Mouse (Mus musculus): Measurements from ENCODE around the gene Kcnip2. TPM values are rescaled to one million over a fixed set of nuclear protein-coding genes. Genes with fewer than 3 reads are reported as not detected.

The Kcnip2 gene
- polyA plus RNA-seq, 1 experiment from 2014 or later, result 1.4 TPM

DNA sequence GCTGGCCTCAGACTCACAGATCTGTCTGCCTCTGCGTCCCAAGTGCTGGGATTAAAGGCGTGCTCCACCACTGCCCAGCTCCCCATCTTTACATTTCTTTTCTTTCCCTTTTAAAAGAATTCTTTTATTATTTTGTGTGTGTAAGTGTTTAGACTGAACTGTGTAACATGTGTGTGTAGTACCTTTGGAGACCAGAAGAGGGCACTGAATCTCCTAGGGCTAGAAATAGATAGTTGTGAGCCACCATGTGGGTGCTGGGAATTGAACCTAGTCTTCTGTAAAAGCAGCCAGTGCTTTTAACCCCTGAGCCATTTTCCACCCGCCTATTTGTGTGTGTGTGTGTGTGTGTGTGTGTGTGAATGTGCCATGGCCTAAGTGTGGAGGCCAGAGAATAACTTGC is 11.9 kb upstream of the Kcnip2 start:
- Histone ChIP-seq H3K9ac (no peak overlapping the region), H3K36me3 (0 out of 2 replicates have a peak, but pooled peaks cover 6% of the 10 kb centered on the region), H3K4me2 (replicated peaks) (no peak overlapping the region), H3K27me3 (no peaks in the 10 kb centered on the region), H3K27ac (no peak overlapping the region), H3K4me1 (peaks cover 4% of the 10 kb centered on the region; the same call in 1 of the 2 replicates), H3K4me3 (no peak overlapping the region), H3K9me3 (no peaks in the 10 kb centered on the region)
- 96% methylated on average over 3 of the region's 3 CpGs for WGBS
- ATAC-seq (ENCODE audit: insufficient number of reproducible peaks, insufficient read depth, low FRiP score, low TSS enrichment), result no peak

DNA sequence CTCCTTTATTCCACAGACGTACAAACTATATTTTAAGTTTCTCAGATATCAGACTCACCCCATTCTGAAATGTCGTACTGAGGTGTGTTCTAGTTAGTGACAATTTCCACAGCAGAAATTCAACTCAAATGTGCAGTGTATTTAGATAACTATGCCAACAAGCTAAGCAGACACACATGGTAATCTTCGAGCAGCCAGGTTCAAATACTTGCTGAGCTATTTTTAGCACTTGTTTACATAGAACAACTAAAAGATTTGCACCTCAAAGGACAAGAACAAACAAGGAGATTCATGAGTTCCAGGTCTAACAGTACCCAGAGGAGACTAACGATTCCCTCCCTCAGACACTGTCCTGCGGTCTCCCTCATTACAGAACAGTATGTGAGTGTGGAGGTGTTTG is 11.3 kb upstream of the Kcnip2 start:
- peaks cover 4% of the 10 kb centered on the region; the same call in 1 of the 2 replicates for H3K4me1 ChIP-seq
- 0 out of 2 replicates have a peak, but pooled peaks cover 6% of the 10 kb centered on the region for H3K36me3 ChIP-seq
- ATAC-seq (ENCODE audit: insufficient number of reproducible peaks, insufficient read depth, low FRiP score, low TSS enrichment), result no peak
- no peaks in the 10 kb centered on the region for H3K27me3 ChIP-seq
- WGBS, result 82% methylated on average over 5 of the region's 5 CpGs
- no peak overlapping the region for H3K4me2 ChIP-seq (replicated peaks)
- H3K4me3 ChIP-seq, result no peak overlapping the region
- no peak overlapping the region for H3K27ac ChIP-seq
- H3K9ac ChIP-seq, result no peak overlapping the region
- H3K9me3 ChIP-seq, result no peaks in the 10 kb centered on the region

GRCm38 (mm10) chr19:45826146-45826545 is 10.3 kb upstream of the Kcnip2 start:
- Histone ChIP-seq H3K9me3 (no peaks in the 10 kb centered on the region), H3K4me1 (no peaks in the 10 kb centered on the region), H3K27me3 (no peaks in the 10 kb centered on the region), H3K36me3 (0 out of 2 replicates have a peak, but pooled peaks cover 6% of the 10 kb centered on the region), H3K9ac (no peak overlapping the region), H3K4me3 (no peak overlapping the region), H3K27ac (no peak overlapping the region), H3K4me2 (replicated peaks) (no peak overlapping the region)
- 79% methylated on average over 3 of the region's 3 CpGs for WGBS
- no peak for ATAC-seq (ENCODE audit: insufficient number of reproducible peaks, insufficient read depth, low FRiP score, low TSS enrichment)

DNA sequence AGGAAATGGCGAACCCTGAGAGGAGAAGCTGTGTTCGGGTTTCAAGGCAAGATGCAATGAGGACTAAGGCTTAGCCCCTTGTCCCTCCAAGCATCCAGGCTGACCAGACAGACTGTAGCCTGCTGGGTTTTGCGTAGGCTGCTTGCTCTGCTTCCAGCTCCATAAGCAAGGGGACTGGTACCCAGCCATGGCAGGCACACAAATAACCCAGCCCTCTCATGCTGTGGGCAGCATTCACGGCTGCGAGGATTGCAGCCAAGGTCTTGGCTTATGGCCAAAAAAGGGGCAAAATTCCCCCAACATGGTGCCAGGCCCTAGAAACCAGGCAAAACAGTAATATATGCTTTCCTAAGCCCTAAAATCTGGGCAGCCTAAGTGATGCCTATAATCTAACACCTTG is 6.0 kb upstream of the Kcnip2 start:
- no peaks in the 10 kb centered on the region for H3K9me3 ChIP-seq
- H3K9ac ChIP-seq, result no peak overlapping the region
- WGBS, result 71% methylated on average over 5 of the region's 5 CpGs
- H3K4me2 ChIP-seq (replicated peaks), result no peak overlapping the region
- H3K27me3 ChIP-seq, result peaks cover 7% of the 10 kb centered on the region
- no peak overlapping the region for H3K27ac ChIP-seq
- no peak overlapping the region for H3K4me3 ChIP-seq
- peaks cover 4% of the 10 kb centered on the region for H3K36me3 ChIP-seq
- peaks cover 6% of the 10 kb centered on the region for H3K4me1 ChIP-seq
- ATAC-seq (ENCODE audit: insufficient number of reproducible peaks, insufficient read depth, low FRiP score, low TSS enrichment), result no peak

DNA sequence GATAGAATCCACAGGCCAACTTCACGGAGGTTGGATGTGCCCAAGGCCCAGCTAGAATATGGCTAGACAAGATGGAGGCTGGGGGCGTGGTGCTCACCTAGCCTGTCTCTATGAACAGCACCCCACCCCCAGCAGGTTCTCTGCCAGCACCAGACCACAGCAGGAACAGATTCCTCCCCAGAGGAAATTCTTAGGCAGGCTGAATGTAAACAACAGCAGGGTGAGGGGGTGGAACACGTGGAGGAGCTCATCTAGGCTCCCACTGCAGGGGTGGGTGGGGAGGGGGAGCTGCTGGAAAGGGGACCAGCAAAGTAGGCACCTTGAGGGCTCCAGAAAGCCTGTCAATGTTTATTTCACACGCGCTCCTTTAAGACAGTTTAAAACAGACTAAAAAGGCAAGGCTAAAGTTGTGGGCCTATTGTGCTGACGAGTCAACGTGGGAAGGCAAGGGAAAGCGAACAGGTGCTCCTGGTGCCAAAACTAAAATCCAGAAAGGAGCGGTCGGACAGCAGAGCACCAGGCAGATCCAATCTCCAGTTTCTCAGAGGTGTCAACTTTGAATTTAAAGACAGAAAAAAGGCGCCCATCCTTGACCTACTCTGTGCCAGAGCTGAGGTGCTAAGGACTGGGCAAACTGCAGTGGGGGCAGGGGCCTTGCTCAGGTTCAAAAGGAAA is 2.1 kb upstream of the Kcnip2 start:
- 68% methylated on average over 11 of the region's 11 CpGs for WGBS
- H3K9ac ChIP-seq, result no peak overlapping the region
- H3K4me2 ChIP-seq (replicated peaks), result no peak overlapping the region
- no peak overlapping the region for H3K4me3 ChIP-seq
- no peak overlapping the region for H3K27ac ChIP-seq
- H3K36me3 ChIP-seq, result peaks cover 4% of the 10 kb centered on the region
- ATAC-seq (ENCODE audit: insufficient number of reproducible peaks, insufficient read depth, low FRiP score, low TSS enrichment), result no peak
- no peaks in the 10 kb centered on the region for H3K9me3 ChIP-seq
- peaks cover 31% of the 10 kb centered on the region for H3K27me3 ChIP-seq
- peaks cover 30% of the 10 kb centered on the region for H3K4me1 ChIP-seq

- Histone ChIP-seq H3K27ac (no peak overlapping the region; the same call in 1 of the 2 replicates), H3K4me3 (no peak overlapping the region), H3K4me1 (peaks cover 38% of the 10 kb centered on the region), H3K27me3 (peaks cover 38% of the 10 kb centered on the region), H3K9me3 (no peaks in the 10 kb centered on the region), H3K9ac (peak overlapping the region; percentile 45; the same call in 1 of the 2 replicates), H3K4me2 (replicated peaks) (peak overlapping the region; percentile 88), H3K36me3 (peaks cover 4% of the 10 kb centered on the region)
- 17% methylated on average over 8 of the region's 8 CpGs for WGBS
- ATAC-seq (ENCODE audit: insufficient number of reproducible peaks, insufficient read depth, low FRiP score, low TSS enrichment), result no peak
These were observed 866 bp upstream of the Kcnip2 start for GRCm38 (mm10) chr19:45816727-45817126.

DNA sequence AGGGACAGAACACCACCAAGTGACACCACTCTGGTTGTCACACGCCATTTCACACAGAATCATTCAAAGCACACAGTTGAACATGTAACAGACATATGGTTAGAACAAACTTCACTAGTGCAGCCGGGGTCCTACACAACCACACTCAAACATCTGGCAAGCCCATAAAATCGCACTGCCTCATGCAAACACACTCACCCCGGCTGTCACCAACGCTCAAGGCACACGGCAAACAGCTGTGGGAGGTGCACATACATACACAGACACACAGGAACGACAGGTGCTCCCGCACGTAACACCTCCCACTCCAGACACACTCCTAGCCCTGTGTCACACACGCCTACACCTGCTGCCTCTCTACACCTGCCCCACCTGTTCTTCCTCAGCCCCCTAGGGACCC is 691 bp downstream of the Kcnip2 start:
- ATAC-seq (ENCODE audit: insufficient number of reproducible peaks, insufficient read depth, low FRiP score, low TSS enrichment), result no peak
- Histone ChIP-seq H3K4me1 (peaks cover 38% of the 10 kb centered on the region), H3K27me3 (peaks cover 42% of the 10 kb centered on the region), H3K36me3 (peaks cover 4% of the 10 kb centered on the region), H3K4me3 (peak overlapping the region; percentile 37), H3K9ac (no peak overlapping the region), H3K27ac (no peak overlapping the region), H3K9me3 (no peaks in the 10 kb centered on the region), H3K4me2 (replicated peaks) (peak overlapping the region; percentile 88)
- WGBS, result 61% methylated on average over 10 of the region's 10 CpGs

DNA sequence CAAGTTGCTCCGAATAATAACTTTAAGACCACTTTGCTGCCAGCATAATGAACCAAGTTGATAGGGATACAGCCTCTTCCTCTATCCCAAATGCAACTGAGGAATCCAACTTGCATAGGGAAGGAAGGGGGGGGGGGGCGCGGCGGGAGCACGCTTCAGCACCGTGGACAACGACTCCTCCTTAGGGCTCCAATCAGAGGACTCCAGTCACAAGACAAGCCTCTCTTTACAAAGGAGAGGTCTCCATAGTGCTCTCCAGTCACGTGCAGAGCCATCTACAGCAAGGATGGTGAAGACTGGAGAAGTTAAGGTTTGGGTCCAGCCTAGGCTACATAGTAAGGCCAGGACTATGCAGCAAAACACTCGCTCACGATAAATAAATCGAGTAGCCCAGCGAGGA is 2.1 kb downstream of the Kcnip2 start:
- no peak overlapping the region for H3K27ac ChIP-seq
- H3K4me2 ChIP-seq (replicated peaks), result no peak overlapping the region
- H3K36me3 ChIP-seq, result no peaks in the 10 kb centered on the region
- WGBS, result 10% methylated on average over 12 of the region's 12 CpGs
- H3K4me3 ChIP-seq, result no peak overlapping the region
- H3K27me3 ChIP-seq, result peaks cover 42% of the 10 kb centered on the region
- no peak for ATAC-seq (ENCODE audit: insufficient number of reproducible peaks, insufficient read depth, low FRiP score, low TSS enrichment)
- H3K9ac ChIP-seq, result no peak overlapping the region
- H3K9me3 ChIP-seq, result no peaks in the 10 kb centered on the region
- peaks cover 38% of the 10 kb centered on the region for H3K4me1 ChIP-seq

- no peak for ATAC-seq (ENCODE audit: insufficient number of reproducible peaks, insufficient read depth, low FRiP score, low TSS enrichment)
- H3K4me1 ChIP-seq, result peaks cover 38% of the 10 kb centered on the region
- no peak overlapping the region for H3K9ac ChIP-seq
- H3K27me3 ChIP-seq, result peaks cover 42% of the 10 kb centered on the region
- no peak overlapping the region for H3K4me2 ChIP-seq (replicated peaks)
- 10% methylated on average over 11 of the region's 11 CpGs for WGBS
- H3K27ac ChIP-seq, result no peak overlapping the region
- H3K36me3 ChIP-seq, result no peaks in the 10 kb centered on the region
- no peak overlapping the region for H3K4me3 ChIP-seq
- no peaks in the 10 kb centered on the region for H3K9me3 ChIP-seq
These were observed 2.6 kb downstream of the Kcnip2 start for GRCm38 (mm10) chr19:45813263-45813662.

- H3K36me3 ChIP-seq, result no peaks in the 10 kb centered on the region
- peaks cover 35% of the 10 kb centered on the region for H3K4me1 ChIP-seq
- no peak overlapping the region for H3K9ac ChIP-seq
- peak overlapping the region; percentile 44 for H3K4me2 ChIP-seq (replicated peaks)
- H3K9me3 ChIP-seq, result no peaks in the 10 kb centered on the region
- H3K27me3 ChIP-seq, result peaks cover 42% of the 10 kb centered on the region
- 19% methylated on average over 8 of the region's 8 CpGs for WGBS
- no peak overlapping the region for H3K27ac ChIP-seq
- no peak for ATAC-seq (ENCODE audit: insufficient number of reproducible peaks, insufficient read depth, low FRiP score, low TSS enrichment)
- no peak overlapping the region for H3K4me3 ChIP-seq
These were observed 3.1 kb downstream of the Kcnip2 start for GRCm38 (mm10) chr19:45812673-45813252.

GRCm38 (mm10) chr19:45812115-45812514 is 3.7 kb downstream of the Kcnip2 start:
- no peak overlapping the region for H3K4me3 ChIP-seq

GRCm38 (mm10) chr19:45811028-45811674 is 4.7 kb downstream of the Kcnip2 start:
- ATAC-seq (ENCODE audit: insufficient number of reproducible peaks, insufficient read depth, low FRiP score, low TSS enrichment), result no peak
- H3K4me3 ChIP-seq, result no peak overlapping the region
- no peaks in the 10 kb centered on the region for H3K36me3 ChIP-seq
- 72% methylated on average over 12 of the region's 12 CpGs for WGBS
- peaks cover 32% of the 10 kb centered on the region for H3K27me3 ChIP-seq
- no peak overlapping the region for H3K27ac ChIP-seq
- peaks cover 25% of the 10 kb centered on the region for H3K4me1 ChIP-seq
- H3K4me2 ChIP-seq (replicated peaks), result no peak overlapping the region
- H3K9ac ChIP-seq, result no peak overlapping the region
- no peaks in the 10 kb centered on the region for H3K9me3 ChIP-seq

More at GRCm38 (mm10) chr19:45812115-45812514, 3.7 kb downstream of the Kcnip2 start:
- Histone ChIP-seq H3K4me1 (peaks cover 34% of the 10 kb centered on the region), H3K4me2 (replicated peaks) (peak overlapping the region; percentile 44), H3K27ac (no peak overlapping the region), H3K36me3 (no peaks in the 10 kb centered on the region), H3K27me3 (peaks cover 38% of the 10 kb centered on the region), H3K9ac (no peak overlapping the region), H3K9me3 (no peaks in the 10 kb centered on the region)
- ATAC-seq (ENCODE audit: insufficient number of reproducible peaks, insufficient read depth, low FRiP score, low TSS enrichment), result no peak
- 2% methylated on average over 16 of the region's 16 CpGs for WGBS

All from embryonic facial prominence, embryonic 12.5 days (tissue).